Mouse (Mus musculus) stomach, embryonic 14.5 days (tissue): ENCODE measurements around the gene Gramd1a. TPM values are rescaled to one million over a fixed set of nuclear protein-coding genes. Genes with fewer than 3 reads are reported as not detected.

Experiments
- ATAC-seq: fragments of 200-750 bp; cut with Nextera tagmentation; 2 replicates; pipeline ENCODE4 v1.8.0; 2017; ENCODE audit warnings: low read depth, moderate TSS enrichment; ENCODE audit not compliant: insufficient number of reproducible peaks, insufficient read depth, low FRiP score
- H3K27ac ChIP-seq: fragments of 300-500 bp; sonication (generic); 2 replicates; pipeline ENCODE4 v1.5.1; 2014; ENCODE audit warnings: mild to moderate bottlenecking, low read length, moderate library complexity, mixed read lengths
- H3K27me3 ChIP-seq: fragments of 300-500 bp; sonication (generic); 2 replicates; pipeline ENCODE4 v1.6.1; 2014; ENCODE audit warnings: low read length, control low read depth, mixed read lengths; ENCODE audit not compliant: control insufficient read depth, insufficient read depth
- H3K36me3 ChIP-seq: fragments of 300-500 bp; sonication (generic); 2 replicates; pipeline ENCODE4 v1.6.1; 2014; ENCODE audit warnings: mild to moderate bottlenecking, control low read depth, low read length, moderate library complexity, mixed read lengths; ENCODE audit not compliant: control insufficient read depth, insufficient read depth
- H3K4me1 ChIP-seq: fragments of 300-500 bp; sonication (generic); 2 replicates; pipeline ENCODE4 v1.6.1; 2014; ENCODE audit warnings: low read length, control low read depth, mixed read lengths; ENCODE audit not compliant: control insufficient read depth, insufficient read depth
- H3K4me2 ChIP-seq: fragments of 300-500 bp; sonication (generic); replicated peaks from 2 replicates; pipeline ENCODE4 v1.6.1; 2014; ENCODE audit warnings: low read depth, low read length, control low read depth
- H3K4me3 ChIP-seq: fragments of 300-500 bp; sonication (generic); 2 replicates; pipeline ENCODE4 v1.5.1; 2014; ENCODE audit warnings: low read depth, low read length, control low read depth
- H3K9ac ChIP-seq: fragments of 300-500 bp; sonication (generic); replicated peaks from 2 replicates; pipeline ENCODE4 v1.6.1; 2014; ENCODE audit warnings: low read depth, mild to moderate bottlenecking, control low read depth, low read length, moderate library complexity, mixed read lengths
- H3K9me3 ChIP-seq: fragments of 300-500 bp; sonication (generic); 2 replicates; pipeline ENCODE4 v1.6.1; 2016; ENCODE audit warnings: low read depth, low read length, control low read depth; ENCODE audit not compliant: control insufficient read depth
- WGBS: fragments of 180-500 bp; shearing (Covaris S2); extraction: QIAGEN DNeasy Blood & Tissue Kit; methylation state at CpG from one replicate; pipeline ENCODE4 v1.1.7; 2014; 5-methylcytosine and 5-hydroxymethylcytosine counted together
- polyA plus RNA-seq: library from polyadenylated mRNA; unstranded; fragments of >200 nt; fragmentation: Nextera tagmentation; extraction: Ambion mirVana; gene quantifications from 2 replicates; pipeline ENCODE4 v1.2.1, GENCODE M21; 2014

Gramd1a gene
- polyA plus RNA-seq, 1 experiment from 2014 or later = 62.1 TPM

DNA sequence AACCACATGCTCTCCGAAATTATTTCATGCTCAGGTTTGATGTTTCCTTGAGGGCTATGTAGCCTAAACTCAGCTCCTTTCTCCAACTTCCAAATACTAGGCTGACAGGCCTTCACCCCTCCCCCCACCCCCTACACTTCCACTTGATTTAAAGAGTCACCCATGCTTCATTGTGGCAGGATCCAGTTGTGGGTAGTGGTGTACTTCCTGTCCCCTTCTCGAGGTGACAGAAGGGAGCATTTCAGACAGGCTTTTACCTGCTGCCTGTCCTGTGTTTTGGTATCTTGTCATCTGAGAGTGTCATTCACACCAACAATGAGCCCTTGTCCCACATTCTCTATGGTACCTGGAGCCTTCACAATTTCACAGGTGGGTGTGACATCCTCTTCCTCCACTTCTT lies 68.4 kb downstream of the Gramd1a start:
- no peaks in the 10 kb centered on the region for H3K9me3 ChIP-seq
- no peak overlapping the region for H3K9ac ChIP-seq
- H3K27me3 ChIP-seq = no peaks in the 10 kb centered on the region
- H3K4me1 ChIP-seq = peaks cover 15% of the 10 kb centered on the region; the same call in 1 of the 2 replicates
- WGBS = 61% methylated on average over 2 of the region's 2 CpGs
- H3K4me2 ChIP-seq = no peak overlapping the region
- H3K36me3 ChIP-seq = no peaks in the 10 kb centered on the region
- no peak for ATAC-seq
- no peak overlapping the region for H3K4me3 ChIP-seq
- no peak overlapping the region for H3K27ac ChIP-seq

DNA sequence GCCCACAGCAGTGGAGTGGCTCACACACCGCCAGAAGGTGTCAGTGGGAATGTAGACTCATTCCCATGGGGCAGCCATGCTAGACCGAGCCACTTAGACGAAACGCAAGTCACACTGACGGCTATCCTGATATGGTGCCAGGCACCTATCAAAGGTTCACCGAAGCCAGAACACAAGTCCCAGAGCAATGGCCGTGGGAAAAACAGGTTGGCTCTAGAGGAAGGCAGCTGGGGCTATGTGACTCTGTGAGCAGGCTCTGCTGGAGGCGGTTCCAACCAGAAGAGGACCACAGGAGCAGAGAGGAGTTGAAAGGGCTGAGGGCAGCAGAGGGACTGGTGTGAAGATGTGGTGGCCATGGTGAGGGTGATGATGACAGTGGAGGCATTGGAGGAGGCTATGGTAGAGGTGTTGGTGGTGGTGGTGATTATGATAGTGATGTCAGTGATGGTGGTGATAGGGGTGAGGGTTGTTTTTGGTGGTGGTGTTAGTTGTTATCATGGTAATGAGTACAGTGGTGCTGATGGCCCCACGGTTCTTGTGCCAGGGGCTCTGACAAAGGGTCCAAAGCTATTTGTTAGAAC lies 69.4 kb downstream of the Gramd1a start:
- no peak overlapping the region for H3K4me3 ChIP-seq
- H3K4me1 ChIP-seq = peaks cover 15% of the 10 kb centered on the region; the same call in 1 of the 2 replicates
- H3K27me3 ChIP-seq = no peaks in the 10 kb centered on the region
- peak overlapping the region; percentile 53; the same call in 1 of the 2 replicates for H3K27ac ChIP-seq
- ATAC-seq = no peak
- no peaks in the 10 kb centered on the region for H3K9me3 ChIP-seq
- WGBS = 91% methylated on average over 9 of the region's 9 CpGs
- no peak overlapping the region for H3K4me2 ChIP-seq
- H3K36me3 ChIP-seq = no peaks in the 10 kb centered on the region
- no peak overlapping the region for H3K9ac ChIP-seq

DNA sequence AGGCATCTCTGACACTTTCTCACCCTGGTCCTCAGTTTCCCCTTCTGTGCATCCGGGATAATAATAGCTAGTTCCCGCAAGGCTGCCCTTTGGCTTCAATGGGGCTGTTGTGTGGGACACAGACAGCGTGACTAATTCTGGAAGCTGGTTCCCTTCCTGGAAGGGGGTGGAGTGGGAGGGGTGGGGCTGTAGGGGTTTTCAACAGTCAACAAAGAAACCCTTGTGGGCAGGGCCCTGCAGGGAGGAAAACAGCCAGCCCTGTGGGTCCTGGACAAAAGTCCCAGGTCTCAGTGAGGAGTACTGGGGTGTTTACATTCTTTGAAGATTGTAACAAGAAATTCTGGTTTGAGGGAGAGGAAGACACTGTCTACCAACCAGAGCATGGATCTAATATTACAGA lies 70.5 kb downstream of the Gramd1a start:
- H3K27ac ChIP-seq = peak overlapping the region; percentile 53; the same call in 1 of the 2 replicates
- WGBS = 72% methylated on average over 3 of the region's 3 CpGs
- no peak overlapping the region for H3K4me2 ChIP-seq
- no peaks in the 10 kb centered on the region for H3K27me3 ChIP-seq
- no peaks in the 10 kb centered on the region for H3K9me3 ChIP-seq
- ATAC-seq = peak; percentile 73; the same call in 1 of the 2 replicates
- no peak overlapping the region for H3K4me3 ChIP-seq
- no peak overlapping the region for H3K9ac ChIP-seq
- H3K4me1 ChIP-seq = peaks cover 15% of the 10 kb centered on the region; the same call in 1 of the 2 replicates
- no peaks in the 10 kb centered on the region for H3K36me3 ChIP-seq

DNA sequence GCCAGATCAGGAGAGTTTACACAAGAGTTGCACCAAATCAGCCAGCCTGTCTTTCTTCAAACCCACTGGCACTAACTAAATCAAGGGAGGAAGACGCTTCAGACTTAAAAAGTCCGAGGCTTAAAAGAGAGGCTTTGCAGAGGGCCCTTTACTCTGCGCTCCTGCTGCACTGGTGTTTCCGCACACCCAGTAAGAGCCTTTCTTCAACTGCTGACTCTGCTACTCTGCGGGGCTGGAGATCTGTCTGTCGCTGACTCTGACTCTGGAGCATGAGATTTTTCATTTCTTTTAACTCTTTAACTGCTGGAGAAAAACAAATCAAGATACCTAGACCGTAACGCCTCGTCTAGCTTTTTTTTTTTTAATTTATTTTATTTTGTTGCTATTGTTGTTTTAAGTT lies 71.6 kb downstream of the Gramd1a start:
- no peak for ATAC-seq
- Histone ChIP-seq H3K4me2 (no peak overlapping the region), H3K9me3 (no peaks in the 10 kb centered on the region), H3K36me3 (no peaks in the 10 kb centered on the region), H3K4me3 (no peak overlapping the region), H3K27me3 (no peaks in the 10 kb centered on the region), H3K27ac (peak overlapping the region; percentile 75), H3K4me1 (peaks cover 15% of the 10 kb centered on the region; the same call in 1 of the 2 replicates), H3K9ac (no peak overlapping the region)
- 35% methylated on average over 9 of the region's 9 CpGs for WGBS

DNA sequence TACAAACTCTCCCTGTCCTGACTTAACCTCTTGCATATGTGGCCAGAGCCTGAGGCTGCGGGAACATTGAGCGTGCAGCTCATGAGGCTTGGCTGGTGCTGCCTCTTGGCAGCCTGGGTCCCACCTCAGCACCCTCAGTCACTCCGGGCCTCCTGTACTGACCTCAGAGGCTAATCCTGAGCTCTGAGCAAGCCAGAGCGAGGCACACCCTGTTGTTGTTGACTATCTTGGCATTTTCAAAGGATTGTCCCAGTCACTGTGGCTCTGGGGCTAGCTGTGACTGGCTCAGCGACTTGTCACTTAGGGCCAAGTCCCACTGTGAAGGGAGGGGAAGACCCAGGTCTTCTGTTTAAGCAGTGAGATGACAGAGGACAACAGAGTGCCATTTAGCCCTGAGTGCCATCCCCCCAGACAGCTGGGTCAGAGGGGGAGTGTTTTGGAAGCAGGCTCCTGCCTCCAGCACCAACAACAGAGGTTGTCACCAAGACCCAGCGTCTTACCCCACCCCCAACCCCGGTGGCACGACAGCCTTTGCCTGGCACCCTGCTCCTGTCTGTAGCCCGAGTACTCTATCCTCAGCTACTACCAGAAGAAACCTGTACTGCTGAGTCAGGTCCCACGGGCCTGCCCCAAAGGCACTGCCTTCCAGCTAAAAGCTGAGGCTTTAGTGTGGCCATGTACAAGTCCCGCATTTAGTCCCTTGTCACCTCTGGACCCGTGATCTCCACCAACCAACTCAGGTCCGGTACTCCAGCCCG lies 72.7 kb downstream of the Gramd1a start:
- Histone ChIP-seq H3K27ac (0 out of 2 replicates have a peak overlapping the region, but pooled peaks have one; percentile 75), H3K9me3 (no peaks in the 10 kb centered on the region), H3K9ac (no peak overlapping the region), H3K4me1 (peaks cover 15% of the 10 kb centered on the region; the same call in 1 of the 2 replicates), H3K4me2 (no peak overlapping the region), H3K4me3 (no peak overlapping the region), H3K27me3 (no peaks in the 10 kb centered on the region), H3K36me3 (no peaks in the 10 kb centered on the region)
- ATAC-seq = no peak
- WGBS = 61% methylated on average over 14 of the region's 14 CpGs

DNA sequence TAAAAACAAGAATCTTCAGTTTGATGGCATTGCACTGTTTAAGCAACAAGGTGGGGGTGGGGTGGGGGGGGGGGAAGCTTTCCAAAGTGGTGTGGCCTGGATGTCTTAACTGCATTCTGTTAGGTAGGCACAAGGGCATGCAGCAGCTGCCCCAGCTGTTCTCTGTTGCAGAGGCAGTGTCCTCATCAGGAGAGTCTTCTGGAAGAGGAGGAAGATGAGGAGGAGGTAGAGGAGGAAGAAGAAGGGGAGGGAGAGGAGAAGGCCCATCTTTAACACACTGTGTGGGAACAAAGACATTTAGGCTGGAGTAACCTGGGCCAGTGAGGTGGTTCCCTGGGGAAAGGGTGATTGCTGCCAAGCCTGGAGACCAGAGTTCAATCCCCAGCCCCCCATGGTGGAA lies 73.6 kb downstream of the Gramd1a start:
- Histone ChIP-seq H3K36me3 (no peaks in the 10 kb centered on the region), H3K4me2 (no peak overlapping the region), H3K4me1 (peaks cover 19% of the 10 kb centered on the region; the same call in 1 of the 2 replicates), H3K27ac (no peak overlapping the region), H3K9ac (no peak overlapping the region), H3K4me3 (no peak overlapping the region), H3K9me3 (no peaks in the 10 kb centered on the region), H3K27me3 (no peaks in the 10 kb centered on the region)
- ATAC-seq = no peak

DNA sequence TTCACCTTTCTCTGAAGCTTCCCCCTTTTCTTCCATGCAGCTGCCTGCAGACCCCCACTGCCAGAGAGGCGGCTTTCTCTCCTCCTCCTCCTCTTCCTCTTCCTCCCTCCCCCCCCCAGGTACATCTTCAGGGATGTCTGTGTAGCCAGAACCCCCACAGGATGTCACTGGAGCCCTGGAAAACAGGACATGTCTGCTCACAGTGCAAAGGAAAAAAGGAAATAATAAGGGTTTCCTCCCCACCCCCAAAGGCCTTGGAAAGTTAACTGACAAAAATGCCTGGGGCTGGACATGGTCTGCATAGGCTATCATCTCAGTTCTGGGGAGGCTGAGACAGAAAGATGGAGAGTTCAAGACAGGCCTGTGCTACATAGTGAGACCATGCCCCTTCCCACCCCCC lies 74.6 kb downstream of the Gramd1a start:
- Histone ChIP-seq H3K4me1 (peaks cover 19% of the 10 kb centered on the region; the same call in 1 of the 2 replicates), H3K9ac (no peak overlapping the region), H3K27me3 (no peaks in the 10 kb centered on the region), H3K36me3 (no peaks in the 10 kb centered on the region), H3K27ac (no peak overlapping the region), H3K4me3 (no peak overlapping the region), H3K4me2 (no peak overlapping the region), H3K9me3 (no peaks in the 10 kb centered on the region)
- no peak for ATAC-seq
- 63% methylated on average over 1 of the region's 1 CpGs for WGBS

DNA sequence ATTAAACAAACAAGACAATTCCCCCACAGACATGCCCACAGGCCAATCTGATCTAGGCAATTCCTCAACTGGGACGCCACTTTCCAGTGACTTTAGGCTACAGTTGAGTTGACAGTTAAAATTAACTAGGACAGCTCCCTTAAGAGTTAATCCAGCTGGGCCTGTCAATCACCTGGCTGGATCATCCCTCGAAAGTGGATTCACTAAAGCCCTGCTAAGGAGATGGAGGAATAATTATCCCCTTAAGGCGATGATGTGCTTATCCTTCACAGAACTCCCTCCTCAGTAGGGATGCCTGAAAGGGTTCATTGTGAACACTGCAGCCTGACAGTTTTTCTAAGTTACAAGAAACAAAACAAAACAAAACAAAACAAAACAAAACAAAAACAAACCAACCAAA lies 75.1 kb downstream of the Gramd1a start:
- no peaks in the 10 kb centered on the region for H3K27me3 ChIP-seq
- H3K36me3 ChIP-seq = no peaks in the 10 kb centered on the region
- WGBS = 72% methylated on average over 3 of the region's 3 CpGs
- peaks cover 19% of the 10 kb centered on the region; the same call in 1 of the 2 replicates for H3K4me1 ChIP-seq
- no peak overlapping the region for H3K9ac ChIP-seq
- no peak for ATAC-seq
- no peaks in the 10 kb centered on the region for H3K9me3 ChIP-seq
- no peak overlapping the region for H3K4me2 ChIP-seq
- no peak overlapping the region for H3K4me3 ChIP-seq
- no peak overlapping the region for H3K27ac ChIP-seq
